Mouse (Mus musculus): Measurements from ENCODE around the gene Aip. TPM values are rescaled to one million over a fixed set of nuclear protein-coding genes. Genes with fewer than 3 reads are reported as not detected.

Aip gene
- polyA plus RNA-seq, 1 experiment from 2014 or later = 97.5 TPM

GRCm38 (mm10) chr19:4101466-4101865 lies 24.2 kb downstream of the Aip start:
- Histone ChIP-seq H3K27me3 (ENCODE audit: control insufficient read depth, insufficient read depth, low read length) (peaks cover 13% of the 10 kb centered on the region), H3K36me3 (ENCODE audit: control insufficient read depth, insufficient read depth, low read length) (no peaks in the 10 kb centered on the region; the same call in 1 of the 2 replicates), H3K9me3 (ENCODE audit: control insufficient read depth, low read length) (no peaks in the 10 kb centered on the region), H3K4me1 (ENCODE audit: control insufficient read depth, insufficient read depth, low read length) (peaks cover 27% of the 10 kb centered on the region), H3K4me3 (ENCODE audit: low read length) (no peak overlapping the region), H3K27ac (ENCODE audit: low read depth, low read length) (no peak overlapping the region), H3K4me2 (replicated peaks; ENCODE audit: low read depth, low read length) (peak overlapping the region; percentile 78; the same call in 1 of the 2 replicates), H3K9ac (ENCODE audit: low read depth, low read length) (no peak overlapping the region)
- no peak for ATAC-seq (ENCODE audit: low FRiP score, low TSS enrichment)
- WGBS = 70% methylated on average over 6 of the region's 6 CpGs

DNA sequence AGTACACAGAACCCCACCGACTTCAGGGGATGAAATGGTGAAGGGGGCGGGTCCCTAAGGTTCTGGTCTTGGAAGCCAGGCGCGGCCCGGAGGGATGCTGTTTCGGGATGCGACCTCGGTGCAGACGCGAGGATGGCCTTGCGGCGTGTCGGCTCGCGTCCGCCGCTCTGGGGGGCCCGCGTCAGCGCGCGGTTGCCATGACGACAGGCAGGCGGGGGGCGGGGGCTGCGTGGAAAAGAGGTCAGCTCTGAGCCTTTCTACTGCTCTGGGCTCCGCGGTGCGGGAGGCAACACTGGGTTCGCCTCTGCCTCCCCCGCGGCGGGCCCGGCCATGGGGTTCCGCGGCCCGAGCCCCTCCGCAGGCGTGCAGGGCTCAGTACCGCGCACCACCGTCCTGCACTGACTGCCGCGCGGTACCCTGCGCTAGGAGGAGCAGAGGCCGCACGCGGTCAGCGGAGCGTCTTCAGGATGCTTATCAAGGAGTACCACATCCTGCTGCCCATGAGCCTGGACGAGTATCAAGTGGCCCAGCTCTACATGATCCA lies 24.9 kb downstream of the Aip start:
- Histone ChIP-seq H3K9me3 (ENCODE audit: control insufficient read depth, low read length) (no peaks in the 10 kb centered on the region), H3K27ac (ENCODE audit: low read depth, low read length) (no peak overlapping the region), H3K36me3 (ENCODE audit: control insufficient read depth, insufficient read depth, low read length) (no peaks in the 10 kb centered on the region; the same call in 1 of the 2 replicates), H3K4me2 (replicated peaks; ENCODE audit: low read depth, low read length) (peak overlapping the region; percentile 78), H3K4me3 (ENCODE audit: low read length) (peak overlapping the region; percentile 49), H3K4me1 (ENCODE audit: control insufficient read depth, insufficient read depth, low read length) (peaks cover 27% of the 10 kb centered on the region), H3K27me3 (ENCODE audit: control insufficient read depth, insufficient read depth, low read length) (peaks cover 13% of the 10 kb centered on the region), H3K9ac (ENCODE audit: low read depth, low read length) (peak overlapping the region; percentile 49)
- under 1% methylated on average over 52 of the region's 52 CpGs for WGBS
- ATAC-seq (ENCODE audit: low FRiP score, low TSS enrichment) = no peak

GRCm38 (mm10) chr19:4099837-4100717 lies 25.6 kb downstream of the Aip start, which contains the start of gene Pitpnm1:
TSS of gene Pitpnm1 (plus strand) at chr19:4099998.
- H3K9me3 ChIP-seq (ENCODE audit: control insufficient read depth, low read length) = no peaks in the 10 kb centered on the region

GRCm38 (mm10) chr19:4099056-4099455 lies 26.6 kb downstream of the Aip start:
- H3K27ac ChIP-seq (ENCODE audit: low read depth, low read length) = no peak overlapping the region; the same call in 1 of the 2 replicates
- H3K4me1 ChIP-seq (ENCODE audit: control insufficient read depth, insufficient read depth, low read length) = peaks cover 27% of the 10 kb centered on the region
- no peak overlapping the region for H3K9ac ChIP-seq (ENCODE audit: low read depth, low read length)
- H3K27me3 ChIP-seq (ENCODE audit: control insufficient read depth, insufficient read depth, low read length) = peaks cover 13% of the 10 kb centered on the region
- H3K4me2 ChIP-seq (replicated peaks; ENCODE audit: low read depth, low read length) = peak overlapping the region; percentile 78; the same call in 1 of the 2 replicates
- ATAC-seq (ENCODE audit: low FRiP score, low TSS enrichment) = no peak
- H3K36me3 ChIP-seq (ENCODE audit: control insufficient read depth, insufficient read depth, low read length) = no peaks in the 10 kb centered on the region
- WGBS = 14% methylated on average over 9 of the region's 9 CpGs
- H3K4me3 ChIP-seq (ENCODE audit: low read length) = no peak overlapping the region; the same call in 1 of the 2 replicates
- no peaks in the 10 kb centered on the region for H3K9me3 ChIP-seq (ENCODE audit: control insufficient read depth, low read length)

More at GRCm38 (mm10) chr19:4099837-4100717, 25.6 kb downstream of the Aip start, which contains the start of gene Pitpnm1:
- ATAC-seq (ENCODE audit: low FRiP score, low TSS enrichment) = no peak
- Histone ChIP-seq H3K27ac (ENCODE audit: low read depth, low read length) (no peak within 1 kb of the TSS; the same call in 1 of the 2 replicates), H3K36me3 (ENCODE audit: control insufficient read depth, insufficient read depth, low read length) (no peaks in the 10 kb centered on the region), H3K9ac (ENCODE audit: low read depth, low read length) (peak within 1 kb of the TSS; percentile 66), H3K4me3 (ENCODE audit: low read length) (peak within 1 kb of the TSS; percentile 49), H3K27me3 (ENCODE audit: control insufficient read depth, insufficient read depth, low read length) (peaks cover 13% of the 10 kb centered on the region), H3K4me2 (replicated peaks; ENCODE audit: low read depth, low read length) (peak within 1 kb of the TSS; percentile 78), H3K4me1 (ENCODE audit: control insufficient read depth, insufficient read depth, low read length) (peaks cover 27% of the 10 kb centered on the region)
- under 1% methylated on average over 53 of the region's 53 CpGs for WGBS

GRCm38 (mm10) chr19:4098426-4098825 lies 27.2 kb downstream of the Aip start:
- no peaks in the 10 kb centered on the region for H3K36me3 ChIP-seq (ENCODE audit: control insufficient read depth, insufficient read depth, low read length)
- H3K4me1 ChIP-seq (ENCODE audit: control insufficient read depth, insufficient read depth, low read length) = peaks cover 27% of the 10 kb centered on the region
- 87% methylated on average over 13 of the region's 13 CpGs for WGBS
- no peak overlapping the region for H3K4me2 ChIP-seq (replicated peaks; ENCODE audit: low read depth, low read length)
- H3K4me3 ChIP-seq (ENCODE audit: low read length) = no peak overlapping the region
- H3K27ac ChIP-seq (ENCODE audit: low read depth, low read length) = no peak overlapping the region
- H3K9me3 ChIP-seq (ENCODE audit: control insufficient read depth, low read length) = no peaks in the 10 kb centered on the region
- ATAC-seq (ENCODE audit: low FRiP score, low TSS enrichment) = no peak
- no peak overlapping the region for H3K9ac ChIP-seq (ENCODE audit: low read depth, low read length)
- peaks cover 13% of the 10 kb centered on the region for H3K27me3 ChIP-seq (ENCODE audit: control insufficient read depth, insufficient read depth, low read length)

GRCm38 (mm10) chr19:4097441-4097825 lies 28.2 kb downstream of the Aip start:
- peak overlapping the region; percentile 54 for H3K4me2 ChIP-seq (replicated peaks; ENCODE audit: low read depth, low read length)
- peak overlapping the region; percentile 55 for H3K4me3 ChIP-seq (ENCODE audit: low read length)
- H3K36me3 ChIP-seq (ENCODE audit: control insufficient read depth, insufficient read depth, low read length) = no peaks in the 10 kb centered on the region
- H3K27me3 ChIP-seq (ENCODE audit: control insufficient read depth, insufficient read depth, low read length) = peaks cover 11% of the 10 kb centered on the region; the same call in 1 of the 2 replicates
- 2% methylated on average over 21 of the region's 21 CpGs for WGBS
- peak overlapping the region; percentile 49; the same call in 1 of the 2 replicates for H3K27ac ChIP-seq (ENCODE audit: low read depth, low read length)
- no peaks in the 10 kb centered on the region for H3K9me3 ChIP-seq (ENCODE audit: control insufficient read depth, low read length)
- ATAC-seq (ENCODE audit: low FRiP score, low TSS enrichment) = peak; percentile 38; the same call in 1 of the 2 replicates
- peak overlapping the region; percentile 43 for H3K9ac ChIP-seq (ENCODE audit: low read depth, low read length)
- peaks cover 27% of the 10 kb centered on the region for H3K4me1 ChIP-seq (ENCODE audit: control insufficient read depth, insufficient read depth, low read length)

DNA sequence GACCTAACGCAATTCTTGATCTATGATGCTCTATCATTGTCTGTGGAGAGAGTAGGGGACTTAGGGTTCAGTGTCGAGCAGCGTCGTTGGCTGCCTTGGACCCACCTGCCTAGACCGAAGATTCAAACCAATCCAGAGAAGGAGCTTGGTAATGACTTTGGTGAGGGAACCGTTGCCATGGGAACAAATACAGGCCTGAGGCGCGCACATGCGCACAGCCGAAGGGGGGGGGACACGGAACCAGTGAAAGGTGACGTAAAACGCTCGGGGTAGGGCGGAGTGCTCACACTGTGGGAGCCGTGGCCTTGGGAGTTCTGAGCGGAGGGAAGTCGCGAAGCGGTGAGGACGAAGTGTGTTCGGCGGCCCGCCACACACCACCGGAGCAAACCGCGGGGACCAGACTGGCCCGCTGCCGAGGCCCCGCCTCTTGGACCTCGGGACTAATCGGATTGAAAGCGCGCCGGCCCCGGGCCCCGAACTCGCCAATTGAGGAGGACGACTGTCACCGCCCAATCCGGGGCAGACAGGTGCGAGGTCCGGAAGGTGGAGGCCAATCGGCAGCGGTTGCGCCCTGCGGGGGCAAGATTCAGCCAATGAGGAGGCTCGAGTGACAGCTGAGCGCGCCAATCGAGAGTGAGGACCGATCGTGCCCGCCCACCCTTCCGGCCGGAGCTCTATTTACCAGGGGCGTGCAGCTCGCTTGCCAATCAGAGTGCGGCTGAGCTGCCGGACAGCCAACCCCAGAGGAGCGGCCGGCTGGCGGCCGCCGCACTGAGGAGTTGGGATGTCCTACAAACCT lies 28.8 kb downstream of the Aip start, which contains the start of gene Cdk2ap2:
Cdk2ap2 (plus strand) TSS at position 541 of the 799 bp plus-strand sequence.
- H3K36me3 ChIP-seq (ENCODE audit: control insufficient read depth, insufficient read depth, low read length) = no peaks in the 10 kb centered on the region
- ATAC-seq (ENCODE audit: low FRiP score, low TSS enrichment) = peak; percentile 94
- H3K4me3 ChIP-seq (ENCODE audit: low read length) = peak within 1 kb of the TSS; percentile 55
- H3K27me3 ChIP-seq (ENCODE audit: control insufficient read depth, insufficient read depth, low read length) = peaks cover 10% of the 10 kb centered on the region; the same call in 1 of the 2 replicates
- peak within 1 kb of the TSS; percentile 59 for H3K9ac ChIP-seq (ENCODE audit: low read depth, low read length)
- H3K9me3 ChIP-seq (ENCODE audit: control insufficient read depth, low read length) = no peaks in the 10 kb centered on the region
- under 1% methylated on average over 65 of the region's 65 CpGs for WGBS
- peak within 1 kb of the TSS; percentile 54 for H3K4me2 ChIP-seq (replicated peaks; ENCODE audit: low read depth, low read length)
- peaks cover 27% of the 10 kb centered on the region for H3K4me1 ChIP-seq (ENCODE audit: control insufficient read depth, insufficient read depth, low read length)
- peak within 1 kb of the TSS; percentile 73 for H3K27ac ChIP-seq (ENCODE audit: low read depth, low read length)

GRCm38 (mm10) chr19:4095802-4096201 lies 29.9 kb downstream of the Aip start:
- no peaks in the 10 kb centered on the region for H3K36me3 ChIP-seq (ENCODE audit: control insufficient read depth, insufficient read depth, low read length)
- 71% methylated on average over 3 of the region's 3 CpGs for WGBS
- H3K4me2 ChIP-seq (replicated peaks; ENCODE audit: low read depth, low read length) = no peak overlapping the region
- ATAC-seq (ENCODE audit: low FRiP score, low TSS enrichment) = no peak
- peaks cover 2% of the 10 kb centered on the region; the same call in 1 of the 2 replicates for H3K27me3 ChIP-seq (ENCODE audit: control insufficient read depth, insufficient read depth, low read length)
- no peak overlapping the region for H3K4me3 ChIP-seq (ENCODE audit: low read length)
- peaks cover 25% of the 10 kb centered on the region for H3K4me1 ChIP-seq (ENCODE audit: control insufficient read depth, insufficient read depth, low read length)
- no peak overlapping the region for H3K9ac ChIP-seq (ENCODE audit: low read depth, low read length)
- no peaks in the 10 kb centered on the region for H3K9me3 ChIP-seq (ENCODE audit: control insufficient read depth, low read length)
- H3K27ac ChIP-seq (ENCODE audit: low read depth, low read length) = no peak overlapping the region
